Mouse (Mus musculus) layer of hippocampus, adult 11-12 months (tissue): Measurements from ENCODE around the gene Pld3.

Experiments
- DNase-seq: peaks from one replicate; pipeline ENCODE4 v3.0.0; 2022; ENCODE audit warnings: low spot score

Gene Pld3

DNA sequence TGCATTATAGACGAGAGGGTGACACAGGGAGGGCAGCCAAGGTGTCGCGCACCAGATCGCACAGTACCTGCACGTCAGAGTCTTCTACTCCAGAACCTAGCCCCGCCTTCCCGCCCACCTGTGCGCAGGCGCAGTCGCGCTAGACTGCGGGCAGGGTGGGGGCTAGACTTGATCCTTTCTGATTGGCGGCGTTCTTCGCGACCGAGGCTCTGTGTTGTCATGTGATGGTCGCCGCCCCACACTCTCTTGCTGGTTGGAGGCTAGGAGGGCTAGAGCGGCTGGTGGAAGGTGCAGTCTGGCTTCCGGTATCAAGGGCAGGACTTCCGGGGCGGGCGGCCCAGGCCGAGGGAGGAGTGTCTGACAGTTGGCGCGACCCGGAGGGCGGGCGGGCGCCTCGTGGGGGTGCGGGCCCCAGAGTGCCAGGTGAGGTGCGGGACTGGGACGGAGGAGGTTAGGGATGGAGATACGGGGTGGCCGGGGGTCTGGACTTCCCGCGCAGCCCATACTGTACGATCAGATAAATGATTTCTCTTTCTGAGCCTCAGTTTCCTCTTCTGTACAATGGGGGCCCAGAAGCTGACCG, at the start of gene Pld3, which contains the start of gene 2310022A10Rik:
Pld3 (minus strand) TSS at position 288 of the 583 bp plus-strand sequence.
2310022A10Rik (plus strand) TSS at position 303 of the 583 bp plus-strand sequence.
- peak; percentile 98 for DNase-seq

DNA sequence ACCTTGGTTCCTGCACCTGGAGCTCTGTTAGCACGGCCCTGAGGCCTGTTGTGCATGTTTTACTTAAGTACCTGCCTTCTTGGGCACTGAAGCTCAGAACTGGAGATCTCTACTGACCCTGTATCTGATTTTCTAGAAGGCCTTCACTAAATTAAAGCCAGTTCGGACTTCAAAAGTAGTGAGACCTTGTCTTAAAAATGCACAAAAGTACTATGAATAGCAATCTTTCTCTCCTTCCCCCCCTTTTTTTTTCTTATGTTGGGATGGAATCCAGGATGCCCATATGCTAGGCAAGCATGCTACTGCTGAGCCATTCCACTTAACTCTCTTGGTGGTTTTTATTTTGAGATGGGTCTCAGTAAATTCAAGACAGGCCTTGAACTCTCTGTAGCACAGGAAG, 49.1 kb upstream of the Pld3 start:
- DNase-seq, result no peak

DNA sequence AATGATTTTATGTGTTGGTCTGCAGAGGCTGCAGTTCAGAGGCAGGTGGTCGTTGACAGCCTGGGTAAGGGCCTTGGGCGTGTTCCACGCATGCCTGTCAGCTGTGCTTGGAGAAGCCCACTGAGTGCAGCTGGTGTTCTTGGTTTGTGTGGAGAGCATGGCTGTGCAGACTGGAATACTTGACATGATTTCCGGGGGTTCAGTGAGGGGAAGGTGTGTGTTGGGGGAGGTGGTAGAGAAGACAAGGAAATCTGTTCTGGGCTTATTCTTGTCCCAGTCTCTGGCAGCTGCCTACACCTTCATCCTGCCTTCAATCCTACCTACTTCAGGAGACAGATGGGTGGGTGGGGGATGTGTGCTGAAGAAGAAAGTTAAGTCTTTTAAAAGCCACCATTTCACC, 48.6 kb upstream of the Pld3 start:
- peak; percentile 52 for DNase-seq

DNA sequence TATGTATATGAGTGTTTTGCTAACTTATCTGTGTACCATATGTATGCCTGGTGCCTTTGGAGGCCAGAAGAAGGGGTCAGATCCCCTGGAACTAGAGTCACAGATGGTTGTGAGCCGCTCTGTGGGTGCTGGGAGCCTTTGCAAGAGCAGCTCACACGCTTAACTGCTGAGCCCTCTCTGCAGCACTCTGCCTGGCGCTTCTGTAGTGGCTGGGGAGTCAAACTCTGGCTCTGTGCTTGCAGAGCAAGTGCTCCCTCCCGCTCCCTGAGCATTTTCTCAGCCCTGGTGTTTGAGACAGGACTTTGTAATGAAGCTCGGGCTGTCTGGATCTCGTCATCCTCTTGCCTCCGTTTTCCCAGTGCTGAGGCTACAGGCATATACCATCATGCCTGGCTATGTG, 45.0 kb upstream of the Pld3 start:
- no peak for DNase-seq

DNA sequence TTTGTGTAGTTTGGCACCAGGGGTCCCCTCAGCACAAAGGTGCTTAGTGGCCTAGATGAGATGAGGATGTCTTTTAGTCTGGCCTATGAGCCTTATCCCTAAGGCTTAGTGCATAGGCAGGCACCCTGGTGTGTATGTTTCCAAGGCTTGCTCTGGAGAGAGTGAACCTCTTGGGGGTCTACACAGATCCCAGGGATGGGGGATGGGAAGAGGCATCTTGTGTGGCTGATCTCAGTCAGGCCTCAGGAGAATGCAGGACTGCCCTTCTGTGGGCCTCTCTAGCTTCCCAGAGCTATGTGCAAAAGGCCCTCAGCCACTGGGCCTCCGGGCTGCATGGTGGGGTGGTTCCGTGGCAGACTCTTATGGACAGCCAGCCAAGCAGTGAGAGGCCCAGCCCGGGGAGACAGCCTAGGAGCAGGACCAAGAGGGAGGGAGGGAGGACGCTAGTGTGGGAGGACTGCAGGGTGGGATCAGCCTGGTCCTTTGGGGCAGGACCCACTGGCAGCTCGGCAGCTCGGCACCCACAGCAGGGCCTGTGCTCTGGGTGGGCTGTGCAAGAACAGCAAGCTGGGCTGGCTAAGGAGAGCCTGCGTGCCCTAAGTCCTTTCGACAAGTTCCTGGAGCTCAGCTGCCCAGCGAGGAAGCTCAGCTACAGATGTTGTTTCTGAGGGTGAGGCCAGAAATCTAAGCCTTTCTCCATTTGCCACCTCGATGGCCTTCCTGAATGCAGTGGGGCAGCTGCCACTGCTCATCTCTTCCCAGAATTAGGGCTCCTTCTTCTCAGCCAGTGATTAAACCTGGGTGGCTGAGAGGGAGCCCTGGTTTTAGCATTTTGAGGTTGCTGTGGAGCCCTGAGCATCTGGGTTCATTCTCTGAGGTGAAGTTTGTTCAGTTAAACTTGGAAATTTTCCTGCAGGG, 43.8 kb upstream of the Pld3 start:
- no peak for DNase-seq

DNA sequence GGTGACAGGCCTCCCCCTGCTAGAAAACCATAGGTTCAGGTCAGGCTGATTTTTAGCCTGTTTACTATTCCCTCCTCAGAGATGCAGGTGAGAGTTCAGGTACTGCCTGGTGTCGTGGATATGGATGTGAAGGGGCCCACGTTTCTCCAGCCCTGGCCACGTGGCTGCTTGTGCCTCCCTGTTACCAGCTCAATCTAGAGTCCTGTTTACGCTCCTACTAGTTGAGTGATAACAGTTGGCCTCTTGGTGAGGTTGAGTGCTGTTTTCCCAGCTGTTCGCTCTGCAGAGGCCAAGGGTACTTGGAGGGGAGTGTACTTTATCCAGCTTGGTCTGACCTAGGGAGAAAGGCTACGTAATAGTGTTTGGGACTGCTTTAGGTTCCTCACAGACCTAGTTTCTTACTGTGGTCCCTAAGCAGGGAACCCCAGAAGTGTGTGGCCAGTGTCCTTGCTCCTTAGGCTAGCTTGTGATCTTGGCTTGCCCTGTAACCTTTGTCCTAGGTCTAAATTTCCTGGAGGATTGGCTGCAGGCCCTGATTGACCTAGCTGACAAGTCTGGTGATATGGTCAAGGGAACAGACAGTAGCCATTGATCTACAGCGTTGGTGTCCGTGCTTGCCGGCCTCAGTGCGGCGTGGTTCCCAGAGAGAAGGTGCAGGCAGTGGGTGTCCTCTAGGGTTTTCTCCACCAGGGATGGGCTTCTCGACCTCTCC, 40.1 kb upstream of the Pld3 start:
- no peak for DNase-seq

DNA sequence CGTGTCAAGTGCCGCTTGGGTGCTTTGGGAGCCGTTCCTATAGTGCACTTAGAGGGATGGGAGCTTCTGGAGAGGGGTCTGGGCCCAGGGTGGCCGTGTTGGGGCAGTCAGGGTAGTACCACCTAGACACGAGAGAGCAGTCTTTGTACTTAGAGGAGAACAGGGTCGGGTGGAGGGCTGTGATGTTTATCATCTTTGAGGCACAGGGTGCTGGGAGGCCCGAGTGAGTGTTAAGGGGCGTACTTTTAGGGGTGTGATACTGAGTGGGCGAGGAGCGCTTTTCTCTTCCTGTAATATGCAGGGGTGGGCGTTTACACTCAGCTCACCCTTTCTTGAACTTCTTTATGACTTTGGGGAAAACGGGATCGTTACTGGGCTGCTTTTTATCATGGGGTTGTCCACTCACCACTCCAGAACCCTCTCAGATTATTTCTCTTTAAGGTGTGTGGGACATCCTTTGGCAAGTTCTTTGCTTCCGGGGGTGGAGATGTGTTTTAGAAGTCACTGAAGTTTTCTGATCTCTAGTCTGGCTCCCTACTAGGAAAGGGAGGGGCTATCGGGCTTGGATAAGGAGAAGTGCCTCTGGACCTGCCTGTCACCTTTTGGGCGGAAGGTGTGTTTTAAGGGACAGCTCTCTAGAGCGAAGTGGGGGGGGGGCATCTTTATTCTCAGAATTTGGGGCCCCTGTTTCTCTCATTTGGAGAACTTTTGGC, 39.4 kb upstream of the Pld3 start:
- no peak for DNase-seq

DNA sequence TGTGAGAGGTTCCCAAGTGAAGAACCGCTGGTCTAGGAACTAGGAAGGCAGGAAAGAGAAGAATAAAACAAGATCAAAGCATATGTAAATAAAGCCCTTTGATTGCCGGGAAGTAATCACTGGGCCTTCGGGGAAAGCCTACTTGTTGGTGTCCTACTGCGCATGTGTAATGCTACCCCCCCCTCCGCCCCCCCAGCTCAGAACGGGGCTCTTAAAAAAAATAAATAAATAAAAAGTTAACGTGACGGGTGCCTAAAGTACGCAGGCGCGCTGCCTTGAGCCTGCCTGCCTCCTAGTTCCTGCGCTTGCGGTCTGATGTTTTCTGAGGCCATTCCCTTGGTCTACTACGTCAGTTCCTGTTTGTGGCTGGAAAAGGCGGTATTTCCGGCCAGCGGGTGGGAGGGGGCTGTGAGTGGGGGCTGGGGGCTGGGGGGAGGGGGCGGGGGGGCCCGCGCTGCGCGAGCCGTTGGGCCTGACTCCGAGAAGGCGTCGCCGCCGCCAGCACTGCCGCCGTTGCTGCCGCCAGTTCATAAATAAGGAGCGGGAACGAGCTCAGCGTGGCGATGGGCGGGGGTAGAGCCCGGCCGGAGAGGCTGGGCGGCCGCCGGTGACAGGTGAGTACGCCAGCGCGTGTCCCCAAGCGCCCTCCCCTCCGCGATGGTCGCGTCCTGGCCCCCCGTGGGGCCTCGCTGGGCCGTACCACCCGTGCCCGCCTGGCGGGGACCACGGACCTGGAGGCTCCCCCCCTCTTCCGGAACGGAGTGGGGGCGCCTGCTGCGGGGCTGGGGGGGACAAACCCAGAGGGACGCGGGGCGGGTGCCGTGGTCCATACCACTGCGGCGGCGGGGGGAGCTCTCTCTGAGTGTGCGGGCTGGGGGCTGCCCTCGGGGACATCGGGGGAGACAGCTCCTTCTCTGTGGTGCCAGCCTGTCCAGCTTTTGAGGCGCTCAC, 38.5 kb upstream of the Pld3 start, which contains the start of gene Akt2:
Akt2 (plus strand) TSS at position 287 of the 951 bp plus-strand sequence.
- DNase-seq, result peak; percentile 94

DNA sequence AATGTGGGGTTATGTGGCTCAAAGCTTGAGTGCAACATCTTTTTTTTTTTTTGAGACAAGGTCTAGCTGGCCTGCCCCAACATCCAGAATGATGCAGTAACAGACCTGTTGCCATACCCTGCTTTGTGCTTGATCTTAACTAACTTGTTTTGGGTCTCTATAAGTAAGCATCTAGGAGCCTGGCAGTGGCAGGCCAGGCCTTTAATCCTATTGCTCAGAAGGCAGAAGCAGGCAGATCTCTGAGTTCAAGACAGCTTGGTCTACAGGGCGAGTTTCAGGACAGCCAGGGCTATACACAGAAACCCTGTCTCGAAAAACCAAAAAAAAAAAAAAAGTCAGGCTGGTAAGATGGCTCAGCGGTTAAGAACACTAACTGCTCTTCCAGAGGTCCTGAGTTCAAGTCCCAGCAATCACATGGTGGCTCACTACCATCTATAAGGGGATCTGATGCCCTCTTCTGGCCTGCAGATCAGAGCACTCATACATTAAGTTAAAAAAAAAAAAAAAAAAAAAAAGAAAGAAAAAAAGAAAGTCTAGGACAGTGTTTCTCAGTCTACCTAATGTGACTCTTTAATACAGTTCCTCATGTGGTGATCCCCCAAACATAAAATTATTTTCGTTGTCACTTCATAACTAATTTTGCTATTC, 37.7 kb upstream of the Pld3 start:
- no peak for DNase-seq

DNA sequence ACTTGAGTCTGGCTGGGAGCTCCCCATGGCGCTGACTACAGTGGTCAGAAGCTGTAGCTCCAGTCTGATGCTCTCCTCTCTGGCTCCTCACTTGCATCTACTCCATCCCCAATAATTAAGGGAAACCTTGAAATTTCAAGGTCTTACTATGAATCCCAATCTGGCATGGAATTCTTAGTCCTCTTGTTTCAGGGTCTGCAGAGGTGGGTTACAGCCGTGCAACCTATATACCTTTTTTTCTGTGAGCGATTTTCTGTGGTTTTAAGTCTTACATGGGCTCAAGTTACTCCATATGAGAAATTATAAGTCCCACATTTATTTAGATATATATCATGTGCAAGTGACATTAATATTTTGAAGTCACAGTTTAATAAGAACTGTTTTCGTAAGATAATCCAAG, 37.1 kb upstream of the Pld3 start:
- DNase-seq, result no peak

DNA sequence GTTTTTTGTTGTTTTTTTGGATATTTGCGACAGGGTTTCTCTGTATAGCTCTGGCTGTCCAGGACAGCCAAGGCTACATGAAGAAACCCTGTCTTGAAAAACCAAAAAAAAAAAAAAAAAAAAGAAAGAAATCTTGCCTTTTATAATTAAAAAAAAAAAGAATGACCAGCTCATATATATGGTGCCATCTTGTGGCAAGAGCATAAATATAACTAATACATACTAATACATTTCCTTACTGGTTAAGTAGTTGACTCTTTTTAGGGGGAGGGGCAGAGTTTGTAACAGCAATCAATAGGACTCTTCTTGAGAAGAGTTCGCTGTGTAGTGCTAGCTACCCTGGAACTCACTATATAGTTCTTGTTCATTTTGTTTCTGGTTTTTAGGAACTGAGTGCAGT, 34.7 kb upstream of the Pld3 start:
- no peak for DNase-seq

DNA sequence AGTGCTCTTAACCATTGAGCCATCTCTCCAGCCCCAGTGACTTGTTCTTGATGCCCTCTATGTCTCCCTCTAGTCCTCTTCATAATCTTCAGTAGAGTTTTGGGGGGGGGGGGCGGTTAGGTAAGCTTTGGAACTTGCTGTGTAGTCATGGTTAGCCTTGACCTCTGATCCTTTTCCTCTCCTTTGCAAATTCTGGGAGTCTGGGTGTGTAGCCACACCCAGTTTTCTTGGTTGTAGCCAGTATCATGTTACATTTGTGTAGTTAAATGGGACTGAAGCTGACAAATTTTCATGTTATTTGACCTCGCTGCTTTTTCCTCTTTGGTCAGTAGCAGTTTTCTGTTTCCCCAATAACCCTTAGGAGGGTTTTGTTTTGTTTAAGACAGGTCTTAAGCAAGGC, 33.8 kb upstream of the Pld3 start:
- no peak for DNase-seq

DNA sequence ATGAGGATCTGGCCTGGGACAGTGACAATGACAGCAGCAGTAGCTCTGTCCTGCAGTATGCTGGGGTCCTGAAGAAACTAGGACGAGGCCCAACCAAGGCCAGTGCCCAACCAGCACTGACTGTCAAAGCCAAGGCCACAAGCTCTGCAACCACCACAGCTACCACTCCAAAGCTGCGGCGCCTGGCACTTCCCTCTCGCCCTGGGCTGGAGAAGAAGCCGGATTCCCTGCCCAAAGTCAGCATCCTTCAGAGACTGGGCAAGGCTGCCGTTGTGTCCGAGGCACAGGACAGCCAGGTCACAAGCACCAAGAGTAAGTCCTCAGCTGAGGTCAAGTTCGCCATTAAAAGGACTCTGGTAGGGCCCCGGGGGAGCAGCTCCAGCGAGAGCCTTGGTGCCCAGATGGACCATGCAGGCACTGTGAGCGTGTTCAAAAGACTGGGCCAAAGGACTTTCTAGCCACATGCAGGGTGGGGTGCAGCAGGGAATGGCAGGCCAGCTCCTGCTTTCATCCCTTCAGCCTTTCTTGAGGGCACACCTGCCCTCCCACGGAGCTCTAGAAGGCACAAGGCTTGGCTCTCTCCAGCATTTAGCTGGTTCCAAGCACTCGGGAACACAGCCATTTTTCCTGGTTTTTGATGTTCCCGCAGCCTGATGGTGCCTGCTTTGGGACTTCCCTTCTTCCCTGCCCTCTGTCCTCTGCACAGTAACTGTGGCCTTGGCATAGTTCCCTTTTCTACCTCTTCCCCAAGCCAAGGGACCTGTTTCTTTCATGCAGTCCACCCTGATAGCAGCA, 27.6 kb upstream of the Pld3 start:
- DNase-seq, result no peak

DNA sequence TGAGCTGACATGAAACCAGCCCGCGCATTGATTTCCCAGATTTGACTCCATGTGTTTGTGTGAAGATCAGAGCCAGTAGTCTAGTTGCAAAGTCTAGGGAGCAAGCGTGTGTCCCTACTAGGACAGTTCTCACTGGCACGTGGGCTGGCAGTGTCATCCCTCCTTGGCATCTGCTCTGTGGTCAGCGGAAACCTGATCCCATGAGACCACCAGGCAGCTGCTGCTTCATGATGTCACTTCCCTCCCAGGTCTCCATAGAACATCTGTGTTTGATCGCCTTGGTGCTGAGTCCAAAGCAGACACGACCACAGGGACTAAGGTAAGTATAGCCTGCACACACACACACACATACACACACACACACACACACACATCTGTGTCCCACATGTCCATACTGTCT, 25.4 kb upstream of the Pld3 start:
- no peak for DNase-seq

DNA sequence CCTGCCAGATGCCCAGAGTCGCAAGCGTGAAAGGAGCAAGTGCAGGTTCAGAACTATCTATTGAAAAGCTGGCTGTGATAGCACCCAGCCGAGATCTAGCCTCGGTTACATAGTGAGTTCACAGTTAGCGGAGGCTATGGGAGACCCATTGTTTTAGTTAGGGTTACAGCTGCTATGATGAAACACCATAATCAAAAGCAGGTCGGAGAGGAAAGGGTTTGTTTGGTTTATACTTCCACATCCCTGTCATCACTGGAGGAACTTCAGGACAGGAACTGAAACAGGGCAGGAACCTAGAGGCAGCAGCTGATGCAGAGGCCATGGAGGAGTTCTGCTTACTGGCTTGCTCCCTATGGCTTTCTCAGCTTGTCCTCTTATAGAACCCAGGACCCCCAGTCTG, 24.6 kb upstream of the Pld3 start:
- no peak for DNase-seq

DNA sequence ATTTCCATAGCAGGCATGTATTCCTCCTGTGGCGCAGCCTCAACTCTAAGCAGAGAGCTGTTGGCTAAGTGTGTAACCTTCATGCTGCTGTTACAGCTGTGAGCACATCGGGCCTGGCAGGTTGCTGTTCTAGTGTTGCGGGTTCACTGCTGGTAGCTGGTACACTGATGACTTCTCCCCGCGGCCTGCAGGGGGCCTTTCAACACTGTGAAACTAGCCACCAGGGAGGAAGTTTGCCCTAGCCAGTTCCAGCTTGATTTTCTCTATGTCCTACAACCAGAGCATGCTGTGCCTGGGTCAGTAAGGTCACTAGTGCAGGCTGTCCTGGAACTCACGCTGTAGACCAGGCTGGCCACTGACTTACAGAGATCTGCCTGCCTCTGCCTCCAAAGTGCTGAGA, 23.9 kb upstream of the Pld3 start:
- DNase-seq, result peak; percentile 50

DNA sequence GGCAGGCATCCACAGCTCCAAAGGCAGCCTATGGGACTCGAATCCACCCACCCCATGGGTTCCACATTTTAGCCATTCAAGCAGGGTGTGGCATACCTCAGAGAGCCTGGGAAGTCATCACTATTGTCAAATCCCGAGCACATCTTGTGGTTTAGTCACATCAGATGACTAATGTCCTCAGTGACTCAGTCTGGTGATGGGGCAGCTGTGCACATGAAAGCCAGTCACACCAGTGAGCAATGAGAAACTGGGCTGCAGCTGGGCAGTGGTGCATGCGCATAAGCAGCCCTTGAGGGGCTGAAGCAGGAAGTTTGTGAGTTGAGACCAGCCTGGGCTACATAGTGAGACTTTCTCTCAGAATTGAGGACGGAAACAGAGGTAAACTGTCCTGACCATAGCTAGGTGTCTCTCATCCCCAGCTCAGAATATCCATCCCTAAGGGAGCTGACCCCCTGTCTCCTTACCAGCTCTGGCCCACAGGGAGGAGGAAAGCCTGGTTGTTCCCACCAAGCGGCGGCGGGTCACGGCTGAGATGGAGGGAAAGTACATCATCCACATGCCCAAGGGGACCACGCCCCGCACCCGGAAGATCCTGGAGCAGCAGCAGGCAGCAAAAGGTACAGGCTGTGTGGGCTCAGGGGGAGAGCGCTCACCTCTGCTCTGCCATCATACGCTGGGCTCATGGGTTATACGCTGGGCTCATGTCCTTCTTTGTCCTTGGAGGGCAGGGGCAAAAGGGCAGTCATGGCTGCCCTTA, 21.3 kb upstream of the Pld3 start:
- no peak for DNase-seq

DNA sequence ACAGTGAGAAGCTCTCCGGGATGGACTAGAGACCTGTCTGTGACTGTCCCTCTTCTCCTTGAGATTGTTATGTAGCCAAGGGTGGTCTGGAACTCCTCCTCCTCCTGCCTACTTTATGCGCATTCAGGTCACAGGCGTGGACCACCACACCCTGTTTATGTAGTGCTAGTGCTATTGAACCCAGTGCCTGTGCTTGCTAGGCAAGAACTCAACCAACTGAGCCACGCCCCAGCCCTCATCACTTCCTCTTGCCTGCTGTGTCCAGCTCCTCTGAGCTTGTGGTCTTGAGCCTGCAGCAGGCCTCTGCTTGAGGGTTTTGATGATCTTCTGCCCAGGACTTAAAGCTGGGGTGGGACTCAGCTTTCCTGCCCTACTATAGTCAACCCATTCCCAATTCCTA, 19.1 kb upstream of the Pld3 start:
- no peak for DNase-seq
